Mouse (Mus musculus) erythroblast, adult 5-6 weeks (primary cell): Measurements from ENCODE around the gene Sod3. TPM values are rescaled to one million over a fixed set of nuclear protein-coding genes. Genes with fewer than 3 reads are reported as not detected.

Experiments
- ATAC-seq: replicated peaks from 2 replicates; pipeline ENCODE4 v1.8.0; 2016; ENCODE audit warnings: moderate number of reproducible peaks, mild to moderate bottlenecking, moderate TSS enrichment, inconsistent platforms; ENCODE audit not compliant: poor library complexity, low FRiP score, severe bottlenecking
- total RNA-seq, 2 experiments: library from RNA; stranded (forward) in 1 of 2; stranded (reverse) in 1 of 2; fragments of 150-400 nt in 1 of 2; fragments of 200-764, 138-1000 nt in 1 of 2; gene quantifications; 2 replicates each; pipeline versions ENCODE4 v1.2.3 to v1.2.4; 2015 to 2017; ENCODE audit warnings: low replicate concordance in 2 of 2

The Sod3 gene
- total RNA-seq, 2 experiments from 2014 or later, result not detected

- no peak for ATAC-seq
Measured at GRCm38 (mm10) chr5:52367866-52368840, 4.6 kb downstream of the Sod3 start.

DNA sequence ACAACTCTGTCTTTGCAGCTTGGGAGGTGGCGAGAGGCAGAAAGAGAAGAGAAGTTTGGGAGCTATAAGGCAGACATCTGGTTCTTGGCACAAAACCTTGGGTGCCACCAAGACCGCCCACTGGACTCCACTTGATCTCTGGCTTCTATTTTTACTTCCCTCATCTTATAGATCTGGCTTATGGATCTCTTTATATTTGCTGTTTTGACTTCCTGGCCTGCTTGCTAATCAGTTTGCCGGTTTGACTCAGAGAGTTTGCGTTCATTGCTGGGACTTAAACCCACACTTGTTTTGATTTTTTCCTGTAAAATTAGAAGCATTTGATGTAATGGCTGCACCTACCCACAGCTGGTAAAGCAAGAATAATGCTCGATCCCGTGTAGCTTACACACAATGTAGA, 7.3 kb downstream of the Sod3 start:
- ATAC-seq, result no peak

GRCm38 (mm10) chr5:52375847-52376246, 12.3 kb downstream of the Sod3 start:
- no peak for ATAC-seq

- ATAC-seq, result no peak
Measured at GRCm38 (mm10) chr5:52382837-52383236, 19.2 kb downstream of the Sod3 start.

DNA sequence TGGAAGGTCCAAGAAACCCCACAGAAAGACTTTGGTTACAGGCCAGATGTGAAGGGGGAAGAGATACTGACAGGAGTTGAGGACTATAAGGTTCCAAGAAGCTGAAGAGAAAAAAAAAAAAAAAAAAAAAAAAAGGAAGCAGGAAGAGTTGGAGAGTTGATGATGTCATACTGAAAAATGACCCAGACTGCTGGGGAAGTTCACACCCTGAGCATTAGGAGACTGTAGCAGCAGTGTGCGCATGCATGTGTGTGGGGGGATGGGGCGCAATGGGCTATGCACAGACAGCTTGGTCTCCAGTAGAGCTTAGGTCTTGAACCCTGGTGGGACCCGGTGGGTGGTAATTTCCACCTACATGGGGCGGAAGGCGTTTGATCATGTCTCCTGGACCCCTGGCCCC, 20.2 kb downstream of the Sod3 start:
- ATAC-seq, result no peak

DNA sequence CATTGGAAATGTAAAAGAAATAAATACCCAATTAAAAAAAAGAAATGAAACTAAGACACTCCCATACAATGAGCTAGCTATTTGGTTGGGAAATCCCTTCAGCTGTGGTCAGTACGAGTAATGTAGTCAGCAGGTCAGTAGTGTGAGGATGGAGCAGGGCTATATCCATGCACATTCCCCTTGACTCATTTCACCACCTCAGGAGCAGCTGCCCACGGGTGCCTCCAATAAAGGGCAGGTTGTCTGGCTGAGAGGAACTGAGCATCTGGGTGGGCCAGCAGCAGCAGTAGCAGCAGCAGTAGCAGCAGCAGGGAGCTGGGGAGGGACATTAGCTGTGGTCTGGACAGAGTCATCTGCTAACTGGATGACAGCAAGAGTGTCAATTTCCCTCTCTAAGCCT, 22.4 kb downstream of the Sod3 start:
- no peak for ATAC-seq

- no peak for ATAC-seq
Measured at GRCm38 (mm10) chr5:52388092-52388749, 24.6 kb downstream of the Sod3 start.

- no peak for ATAC-seq
Measured at GRCm38 (mm10) chr5:52390381-52390780, 26.8 kb downstream of the Sod3 start.

- ATAC-seq, result no peak
Measured at GRCm38 (mm10) chr5:52391471-52391870, 27.9 kb downstream of the Sod3 start.

GRCm38 (mm10) chr5:52393756-52394155, 30.2 kb downstream of the Sod3 start:
- ATAC-seq, result no peak

DNA sequence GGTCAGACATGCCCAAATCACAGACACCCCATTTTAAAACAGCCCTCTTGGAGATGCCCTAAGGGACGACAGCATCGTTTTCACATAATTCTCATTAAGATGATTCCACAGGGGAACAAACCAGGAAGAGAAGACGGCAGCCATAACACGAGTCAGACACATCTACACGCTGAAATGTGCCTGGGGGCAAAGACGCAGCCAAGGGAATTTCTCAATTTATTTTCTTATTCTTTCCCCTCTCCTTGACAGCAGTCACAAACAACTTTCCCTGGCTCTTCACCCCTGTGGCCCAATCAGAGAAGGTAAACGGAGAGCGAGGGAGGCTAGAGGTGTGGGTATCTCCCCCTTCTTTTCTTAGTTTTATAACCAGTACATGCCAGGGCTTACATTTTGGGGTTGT, 40.8 kb downstream of the Sod3 start:
- ATAC-seq, result no peak

GRCm38 (mm10) chr5:52408668-52409315, 45.2 kb downstream of the Sod3 start:
- ATAC-seq, result no peak

- no peak for ATAC-seq
Measured at GRCm38 (mm10) chr5:52410197-52410596, 46.6 kb downstream of the Sod3 start.

DNA sequence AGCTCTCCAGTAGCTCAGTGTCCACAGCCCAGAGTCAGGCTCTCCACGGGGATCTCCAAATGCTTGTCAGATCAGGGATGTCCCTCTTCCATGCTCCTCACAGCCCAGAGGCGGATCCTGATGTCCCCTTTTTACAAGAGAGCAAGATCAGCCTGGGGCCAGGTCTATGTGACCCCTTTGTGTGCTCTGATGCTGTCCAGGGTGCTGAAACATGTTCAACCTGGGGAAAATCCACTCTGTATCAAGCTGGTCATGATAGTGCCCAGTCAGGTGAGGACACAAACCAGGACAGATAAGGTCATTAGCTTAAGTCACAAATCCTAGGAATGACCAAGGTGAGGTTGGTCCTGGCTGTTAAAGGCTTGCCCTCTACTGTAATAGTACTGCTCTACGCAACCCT, 48.0 kb downstream of the Sod3 start:
- ATAC-seq, result no peak

DNA sequence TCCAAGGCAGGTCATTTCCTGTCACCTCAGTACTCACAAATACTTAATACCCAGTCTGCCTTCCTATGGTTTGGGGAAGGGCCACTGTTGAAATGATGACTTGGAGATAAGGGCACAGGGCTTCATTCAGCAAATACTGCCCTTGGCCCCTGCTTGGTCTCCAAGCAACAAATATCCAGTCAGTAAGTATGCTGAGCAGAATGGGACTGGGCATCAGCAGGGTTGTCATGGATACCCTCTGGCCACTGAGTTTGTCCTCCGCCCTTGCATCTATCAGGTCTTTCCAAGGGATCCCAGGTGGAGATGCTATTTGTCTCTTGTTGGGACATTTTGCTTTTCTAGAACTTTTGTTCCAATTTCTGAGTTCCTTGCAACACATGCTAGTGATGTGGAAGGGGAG, 51.6 kb downstream of the Sod3 start:
- no peak for ATAC-seq

GRCm38 (mm10) chr5:52415917-52416316, 52.3 kb downstream of the Sod3 start:
- no peak for ATAC-seq

- ATAC-seq, result no peak
Measured at GRCm38 (mm10) chr5:52416485-52416884, 52.9 kb downstream of the Sod3 start.
